Mouse (Mus musculus): Measurements from ENCODE around the gene Bmpr1a.

Gene Bmpr1a

DNA sequence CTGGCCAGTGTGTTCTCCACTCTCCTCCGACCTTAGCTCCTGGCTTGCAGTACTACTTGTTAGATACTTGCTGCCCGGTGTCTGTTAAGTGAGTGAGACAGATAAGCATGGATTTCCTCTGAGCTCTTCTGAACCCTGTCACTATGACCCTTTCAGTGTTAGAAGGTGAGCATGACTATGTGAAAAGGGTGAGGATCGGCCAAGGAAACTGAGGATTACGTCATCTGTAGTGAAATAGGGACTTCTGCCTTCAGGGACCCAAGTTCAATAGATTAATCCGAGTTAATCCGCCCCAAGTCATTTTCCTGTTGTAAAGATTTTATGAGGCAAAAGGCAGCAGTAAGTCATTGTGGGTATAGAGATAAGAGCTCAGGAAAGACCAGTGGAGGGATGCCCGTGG, 2.2 kb upstream of the Bmpr1a start:
- DNase-seq (ENCODE audit: low spot score) = no peak

DNA sequence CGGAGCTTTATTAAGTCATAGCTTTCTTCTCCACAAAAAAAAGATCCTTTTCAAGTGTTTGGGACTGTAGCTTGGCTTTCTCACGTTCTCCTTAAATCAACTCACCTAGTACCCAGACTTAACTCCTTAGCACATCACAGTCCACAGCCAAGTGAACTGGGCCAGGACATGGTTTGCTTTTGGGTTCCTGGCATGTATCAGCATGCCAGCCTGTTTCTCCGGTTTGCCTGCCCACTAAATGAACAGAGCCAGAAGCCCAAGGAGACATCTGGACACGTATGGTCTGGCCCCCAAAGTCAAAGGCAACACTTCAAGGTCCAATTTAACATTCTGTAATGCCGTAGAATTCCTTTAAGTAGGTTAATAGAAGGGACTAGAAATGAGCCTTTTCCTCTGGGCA, 1.2 kb upstream of the Bmpr1a start:
- no peak for DNase-seq (ENCODE audit: low spot score)

DNA sequence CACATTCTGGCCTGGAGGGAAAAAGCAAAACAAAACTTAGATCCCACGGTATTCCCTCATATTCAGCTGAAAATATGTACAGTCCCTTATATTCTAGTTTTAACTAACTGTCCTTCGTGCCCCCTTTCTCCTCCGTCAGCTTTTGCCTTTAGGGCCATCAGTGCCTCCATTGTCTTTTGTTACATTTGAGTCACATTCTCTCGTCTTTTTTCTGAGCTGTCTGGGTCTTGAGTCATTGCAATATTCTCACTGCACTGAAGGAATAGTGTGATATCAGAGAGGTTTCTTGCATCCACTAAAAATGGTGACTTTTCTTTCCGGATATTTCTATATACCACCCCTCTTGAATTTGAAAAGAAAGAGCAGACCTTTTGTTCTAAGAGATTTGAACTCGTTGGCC, 618 bp upstream of the Bmpr1a start:
- no peak for DNase-seq (ENCODE audit: low spot score)

DNA sequence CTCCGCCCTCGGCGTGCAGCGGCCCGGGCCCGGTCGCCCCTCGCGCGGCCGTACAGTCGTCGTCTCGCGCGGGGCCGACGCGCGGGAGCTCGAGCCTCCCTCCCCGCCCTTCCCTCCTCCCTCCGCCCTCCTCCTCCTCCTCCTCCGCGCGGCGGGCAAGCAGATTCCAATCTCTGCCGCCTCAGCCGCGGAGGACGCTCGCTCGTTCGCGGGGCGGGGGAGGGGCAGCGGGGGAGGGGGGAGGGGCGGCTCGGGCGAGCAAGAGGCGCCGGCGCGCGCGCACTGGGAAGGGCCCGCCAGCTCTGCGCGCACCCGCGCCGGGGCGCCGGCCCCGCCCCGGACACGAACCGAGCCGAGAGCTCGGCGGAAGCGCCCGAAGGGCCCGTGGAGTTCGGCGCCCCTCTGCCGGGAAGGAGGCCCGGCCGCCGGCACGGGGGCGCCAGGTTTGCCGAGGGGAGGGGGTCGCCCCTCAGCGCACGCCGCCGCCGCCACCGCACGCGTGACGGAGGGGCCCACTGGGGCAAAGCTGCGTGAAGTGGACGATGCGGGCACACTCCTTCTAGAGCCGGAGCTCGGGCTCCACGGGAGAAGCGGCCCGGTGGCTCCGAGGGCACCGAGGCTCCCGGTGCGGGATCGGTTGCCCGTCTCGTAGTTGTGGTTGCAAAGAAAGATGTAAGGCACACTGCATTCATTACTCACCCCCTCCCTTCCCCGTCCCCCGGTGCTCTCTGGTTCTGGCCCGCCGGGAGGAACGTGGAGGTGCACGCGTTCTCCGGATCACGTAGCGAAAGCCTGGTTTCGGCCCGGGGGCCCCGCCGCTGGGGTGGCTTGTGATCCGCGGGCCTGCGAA, 441 bp downstream of the Bmpr1a start:
- DNase-seq (ENCODE audit: low spot score) = peak; percentile 79

DNA sequence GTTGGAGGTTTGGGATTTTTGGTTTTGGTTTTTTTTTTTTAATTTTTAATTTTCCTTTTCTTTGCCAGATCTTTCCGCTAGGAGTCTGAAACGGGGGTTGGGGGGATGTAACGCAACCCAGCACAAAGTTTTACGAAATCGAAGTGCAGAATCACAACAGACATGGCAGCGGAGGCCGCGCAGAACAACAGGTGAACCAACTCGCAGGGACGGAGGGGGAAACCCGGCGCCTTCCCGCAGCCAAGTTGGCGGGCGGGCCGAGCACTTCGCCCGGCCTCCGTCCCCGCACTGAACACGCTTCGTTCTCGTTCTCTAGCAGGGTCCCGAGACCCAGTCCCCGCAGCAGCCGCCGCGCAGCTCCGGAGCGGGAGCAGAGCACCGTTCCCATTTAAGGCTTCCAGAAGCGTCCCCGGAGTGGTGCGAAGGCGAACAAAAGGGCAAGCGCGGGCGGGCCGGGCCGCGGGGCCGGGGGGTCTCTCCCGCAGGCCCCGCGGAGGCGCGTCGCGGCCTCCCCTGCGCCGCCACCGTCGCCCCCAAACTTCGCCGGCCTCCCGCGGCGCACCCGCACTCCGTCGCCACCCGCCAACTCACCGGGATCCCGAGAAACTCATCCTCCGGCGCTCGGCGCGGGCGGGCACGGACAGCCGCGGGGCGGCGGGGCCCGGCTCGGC, 1.2 kb downstream of the Bmpr1a start:
- DNase-seq (ENCODE audit: low spot score) = peak; percentile 43

DNA sequence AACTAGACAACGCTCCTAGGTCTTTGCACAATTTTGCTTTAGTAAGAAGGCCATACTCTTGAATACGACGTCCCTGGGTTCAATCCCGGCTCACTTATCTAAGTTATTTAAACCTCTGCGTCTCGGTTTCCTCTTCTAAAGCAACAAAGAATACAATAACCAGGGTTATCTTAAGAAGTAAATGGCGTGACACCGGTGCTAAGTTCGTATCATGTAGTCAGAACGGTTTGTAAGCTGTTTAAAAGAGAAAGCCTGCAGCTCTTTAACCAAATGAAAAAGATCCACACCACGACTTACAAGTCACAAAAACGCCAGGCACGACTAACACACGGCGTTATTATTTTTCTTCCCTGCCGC, 1.7 kb downstream of the Bmpr1a start:
- no peak for DNase-seq (ENCODE audit: low spot score)

DNA sequence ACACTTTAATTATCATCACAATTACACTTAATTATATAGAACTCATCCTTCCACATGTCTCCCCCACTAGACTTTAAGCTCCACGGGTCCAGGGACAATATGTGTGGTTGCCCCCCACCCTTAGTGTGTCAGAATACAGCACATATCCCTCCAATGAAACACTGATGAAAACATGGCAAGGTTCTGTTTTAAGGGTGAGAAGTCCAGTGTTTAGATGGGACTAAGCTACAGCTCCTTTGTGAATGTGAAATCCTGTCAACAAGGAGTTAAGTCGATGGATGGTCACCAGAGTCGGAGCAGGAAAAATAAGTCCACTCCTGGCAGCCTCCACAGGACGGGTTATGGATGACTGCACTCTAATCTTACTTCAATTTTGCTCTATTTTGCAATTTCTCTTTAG, 2.8 kb downstream of the Bmpr1a start:
- no peak for DNase-seq (ENCODE audit: low spot score)

DNA sequence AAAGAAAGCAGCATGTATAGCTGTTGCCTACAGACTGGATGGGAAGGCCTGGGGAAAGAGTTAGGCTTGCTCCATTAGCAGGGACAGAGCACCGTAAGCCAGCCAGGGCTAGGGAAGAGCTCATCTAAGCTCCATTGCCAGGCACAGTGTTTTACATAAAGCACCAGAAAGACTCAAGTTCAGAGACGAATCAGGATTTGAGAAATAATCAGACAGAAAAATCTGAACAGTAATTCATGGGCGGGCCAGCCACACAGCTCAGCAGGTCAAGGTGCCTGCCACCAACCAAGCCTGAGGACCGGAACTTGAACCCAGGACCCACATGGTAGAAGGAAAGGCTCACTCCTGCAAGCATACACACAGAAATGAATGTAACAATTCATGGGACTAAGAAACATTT, 3.5 kb downstream of the Bmpr1a start:
- no peak for DNase-seq (ENCODE audit: low spot score)

DNA sequence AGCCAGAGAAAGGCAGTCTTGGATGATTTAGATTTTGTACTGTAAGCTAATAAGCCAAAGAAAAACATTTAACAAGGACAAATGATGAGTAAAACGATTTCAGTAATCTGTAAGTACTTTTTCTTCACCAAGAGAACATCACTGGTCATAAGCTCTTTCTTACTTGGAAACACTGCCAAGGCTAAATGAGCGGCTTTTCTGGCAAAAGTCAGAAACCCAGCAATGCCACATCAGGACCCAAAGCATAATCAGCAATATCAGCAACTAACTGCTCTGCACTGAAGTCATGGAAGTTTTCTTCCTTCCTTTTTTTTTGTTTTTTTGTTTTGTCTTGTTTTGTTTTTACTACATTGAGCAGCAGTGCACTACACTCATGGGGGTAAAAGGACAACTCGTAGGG, 5.8 kb downstream of the Bmpr1a start:
- DNase-seq (ENCODE audit: low spot score) = no peak

DNA sequence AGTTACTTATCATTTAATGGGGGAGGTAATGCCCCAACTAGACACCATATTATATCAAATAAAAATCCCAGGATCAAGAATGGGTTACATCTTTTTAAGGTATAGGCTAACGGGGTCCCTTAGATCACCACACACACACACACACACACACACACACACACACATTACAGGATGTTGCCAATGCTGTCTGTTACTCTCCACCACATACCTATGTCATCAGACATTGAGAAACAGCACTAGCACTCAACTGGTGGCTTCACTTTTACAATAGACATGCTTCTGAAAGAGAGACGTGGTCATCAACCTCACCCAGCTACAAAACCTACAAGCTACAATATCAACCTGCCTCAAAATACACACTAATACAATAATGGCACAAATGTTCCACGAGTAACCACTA, 9.5 kb downstream of the Bmpr1a start:
- DNase-seq (ENCODE audit: low spot score) = no peak

DNA sequence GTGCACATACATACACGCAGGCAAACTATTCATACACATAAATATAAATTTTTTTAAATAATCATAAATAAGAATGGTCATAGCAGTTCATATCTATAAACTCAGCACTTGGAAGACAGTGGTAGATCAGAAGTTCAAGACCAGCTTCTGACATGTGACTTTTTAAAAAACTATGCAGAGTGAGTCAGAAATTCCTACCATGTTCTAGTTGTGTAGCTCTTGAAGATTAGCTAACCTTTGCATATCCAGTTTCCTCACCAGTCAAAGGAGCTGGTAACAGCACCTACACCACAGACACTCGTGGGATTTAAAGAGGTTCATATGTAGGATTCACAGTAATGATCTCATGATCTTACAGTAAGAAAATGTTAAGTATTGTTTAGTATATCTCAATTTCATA, 10.5 kb downstream of the Bmpr1a start:
- DNase-seq (ENCODE audit: low spot score) = no peak

DNA sequence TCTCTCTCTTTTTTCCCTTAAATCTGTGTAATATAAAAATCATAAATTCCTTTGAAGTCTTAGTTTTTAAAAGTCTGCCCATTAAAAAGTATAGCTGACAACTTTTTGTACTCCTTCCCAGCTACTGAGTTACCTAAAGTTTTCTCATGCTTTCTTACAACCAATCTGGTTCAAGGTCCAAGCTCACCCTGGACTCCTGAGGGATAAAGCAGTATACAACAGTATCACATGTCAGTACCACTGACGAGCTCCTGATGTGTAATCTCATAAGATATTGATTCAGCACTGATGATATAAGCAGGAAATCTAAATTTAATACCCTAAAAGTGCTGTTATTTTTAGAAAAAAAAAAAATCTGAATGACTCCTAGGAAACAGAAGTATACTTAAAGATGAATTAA, 12.2 kb downstream of the Bmpr1a start:
- no peak for DNase-seq (ENCODE audit: low spot score)

DNA sequence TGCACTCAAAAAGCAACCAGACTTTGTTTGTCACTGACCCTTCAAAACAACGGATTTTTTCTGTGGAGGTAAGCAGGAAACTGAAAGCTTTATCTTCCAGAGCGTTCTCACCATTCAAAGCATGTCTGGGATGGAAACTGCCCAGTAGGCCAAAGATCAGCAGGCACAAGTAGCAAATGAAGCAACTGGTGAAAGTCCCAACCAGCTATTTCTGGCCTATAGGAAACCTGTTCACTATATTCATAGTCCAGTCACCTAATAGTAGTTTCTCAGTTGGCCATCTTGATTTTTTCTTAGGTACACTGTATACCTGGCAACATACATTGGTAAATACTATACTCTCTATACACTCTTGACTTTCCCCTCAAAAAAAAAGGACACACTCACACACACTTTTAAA, 13.2 kb downstream of the Bmpr1a start:
- no peak for DNase-seq (ENCODE audit: low spot score)

DNA sequence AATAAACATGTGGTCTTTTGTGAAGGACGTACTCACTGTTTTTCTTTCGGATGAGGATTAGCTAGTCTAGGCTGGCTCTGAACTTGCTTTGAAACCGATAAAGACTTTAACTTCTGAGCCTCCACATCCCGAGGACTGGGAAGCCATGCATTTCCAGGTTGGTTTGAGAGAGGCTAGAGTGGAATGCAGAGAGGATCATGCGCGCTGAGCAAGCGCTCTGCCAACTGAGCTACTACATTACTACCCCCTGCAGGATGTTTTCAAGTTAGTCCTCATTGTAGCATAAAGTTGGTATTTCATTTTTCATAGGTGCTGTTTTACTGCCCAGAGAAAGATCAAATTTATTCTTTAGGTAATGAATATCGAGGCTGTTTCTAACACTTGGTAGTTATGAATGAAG, 17.0 kb downstream of the Bmpr1a start:
- DNase-seq (ENCODE audit: low spot score) = no peak

DNA sequence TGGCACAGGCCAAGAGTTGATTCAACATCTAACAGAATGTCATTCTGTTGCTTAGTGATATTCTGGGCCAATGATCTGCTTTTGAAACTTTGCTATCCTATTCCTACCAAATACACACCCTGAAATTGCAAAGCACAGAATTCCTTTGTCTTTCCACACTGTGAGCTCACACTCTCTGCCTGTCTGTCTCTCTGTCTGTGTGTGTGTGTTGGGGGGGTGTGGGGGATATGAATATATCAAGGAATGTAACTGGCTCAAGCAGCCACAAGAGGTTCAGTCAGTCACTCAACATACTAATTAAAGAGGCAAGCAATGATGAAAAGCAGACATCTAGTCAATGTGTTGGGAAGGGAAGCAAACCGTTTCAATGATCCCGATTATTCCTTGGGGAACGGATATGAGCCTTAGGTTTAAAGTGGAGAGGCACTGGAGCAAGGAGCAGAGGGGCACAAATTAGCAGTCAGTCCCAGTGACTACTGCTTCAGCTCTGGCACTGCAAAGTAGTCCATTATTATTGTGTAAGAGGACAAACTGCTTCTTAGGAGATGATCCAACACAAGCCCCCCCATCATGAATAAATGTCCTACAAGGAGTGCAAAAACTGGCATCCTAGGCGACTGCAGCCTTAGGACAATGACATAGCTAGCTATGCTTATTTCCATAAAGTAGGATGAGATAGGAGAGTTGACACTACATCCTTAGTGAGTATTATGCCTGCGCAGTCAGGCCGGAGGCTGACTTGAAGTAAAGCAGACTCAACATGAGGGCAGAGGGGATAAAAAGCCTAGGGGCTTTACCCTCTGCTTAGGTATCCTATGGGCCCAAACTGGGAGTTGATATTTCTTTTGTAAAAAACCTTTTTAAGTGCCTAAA, 19.4 kb downstream of the Bmpr1a start:
- DNase-seq (ENCODE audit: low spot score) = no peak

DNA sequence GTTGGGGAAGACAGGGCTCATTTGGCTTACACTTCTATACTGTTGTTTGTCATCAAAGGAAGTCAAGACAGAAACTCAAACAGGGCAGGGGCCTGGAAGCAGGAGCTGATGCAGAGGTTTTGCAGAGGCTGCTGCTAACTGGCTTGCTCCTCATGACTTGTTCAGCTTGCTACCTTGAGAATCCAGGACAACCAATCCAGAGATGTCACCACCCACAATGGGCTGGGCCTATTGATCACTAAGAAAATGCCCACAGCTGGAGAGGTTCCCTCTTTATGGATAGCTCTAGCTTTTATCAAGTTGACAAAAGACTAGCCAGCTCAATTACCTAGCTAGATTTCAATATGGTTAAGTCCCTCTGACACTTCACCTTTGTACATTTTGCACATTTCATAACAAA, 31.6 kb downstream of the Bmpr1a start:
- no peak for DNase-seq (ENCODE audit: low spot score)

DNA sequence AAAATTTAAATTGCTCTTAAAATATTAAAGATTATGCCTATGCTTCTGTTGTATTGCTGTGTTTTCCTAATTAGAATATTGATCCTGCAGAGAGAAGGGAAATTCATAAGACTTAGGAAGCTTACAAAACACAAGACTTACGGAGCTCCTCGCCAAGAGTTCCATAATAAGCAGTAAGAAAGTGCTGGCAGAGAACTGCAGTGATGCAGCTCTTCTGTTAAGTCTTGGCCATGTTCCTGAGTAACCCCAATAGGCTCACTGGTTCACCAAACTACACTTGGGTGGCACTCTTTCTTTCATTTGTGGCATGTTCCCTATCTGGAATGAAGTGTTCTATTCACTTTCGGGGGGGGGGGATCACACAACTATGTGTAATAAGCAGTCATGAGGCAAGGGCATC, 36.9 kb downstream of the Bmpr1a start:
- DNase-seq (ENCODE audit: low spot score) = no peak

DNA sequence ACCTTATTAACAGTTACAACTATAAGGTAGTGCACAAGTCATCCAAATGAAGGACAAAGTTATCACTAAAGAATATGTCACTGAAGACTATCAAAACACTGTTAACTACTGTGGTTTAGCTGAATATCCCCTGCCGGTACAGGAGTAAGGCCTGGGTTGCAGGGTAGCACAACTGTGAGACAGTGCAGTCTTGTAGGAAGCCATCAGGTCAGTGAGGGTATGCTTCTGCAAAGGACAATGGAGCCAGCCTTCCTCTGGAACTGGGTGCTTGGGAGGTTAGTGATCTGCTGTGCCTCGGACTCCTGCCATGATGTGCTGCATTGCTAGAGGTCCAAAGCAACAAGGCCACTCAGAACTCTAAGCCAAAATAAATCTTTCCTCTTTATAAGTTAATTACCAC, 43.8 kb downstream of the Bmpr1a start:
- DNase-seq (ENCODE audit: low spot score) = no peak

DNA sequence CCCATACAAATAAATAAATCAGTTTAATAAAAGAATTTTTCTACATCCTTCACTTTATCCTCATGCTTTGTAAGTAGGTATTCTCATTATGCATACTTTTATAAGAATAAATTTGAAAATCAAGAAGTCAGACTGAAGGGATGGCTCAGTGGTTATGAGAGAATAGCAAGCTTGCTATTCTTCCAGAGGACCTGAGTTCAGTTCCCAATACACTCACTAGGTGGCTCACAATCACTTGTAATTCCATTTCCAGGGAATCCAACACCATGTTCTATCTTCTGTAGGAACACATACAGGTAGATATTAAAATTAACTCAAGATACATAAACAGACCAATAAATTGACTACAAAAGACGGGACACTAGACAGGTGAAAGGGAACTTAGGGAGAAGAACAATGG, 44.3 kb downstream of the Bmpr1a start:
- no peak for DNase-seq (ENCODE audit: low spot score)

DNA sequence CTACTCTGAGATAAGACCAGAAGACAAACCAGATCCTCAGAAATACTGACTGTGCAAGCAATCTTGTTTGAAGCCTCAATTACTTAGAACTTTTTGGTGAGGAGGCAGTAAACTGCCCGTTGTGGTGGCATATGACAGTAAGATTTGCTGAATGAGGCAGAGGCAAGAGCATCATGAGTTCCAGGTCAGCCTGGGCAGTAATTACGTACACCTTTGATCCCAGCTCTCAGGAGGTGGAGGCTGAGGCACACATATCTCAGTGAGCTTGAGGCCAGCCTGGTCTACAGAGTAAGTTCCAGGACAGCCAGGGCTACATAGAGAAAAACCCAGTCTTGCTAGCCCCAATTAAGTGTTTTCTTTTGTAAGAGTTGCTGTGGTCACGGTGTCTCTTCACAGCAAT, 48.9 kb downstream of the Bmpr1a start:
- no peak for DNase-seq (ENCODE audit: low spot score)

DNA sequence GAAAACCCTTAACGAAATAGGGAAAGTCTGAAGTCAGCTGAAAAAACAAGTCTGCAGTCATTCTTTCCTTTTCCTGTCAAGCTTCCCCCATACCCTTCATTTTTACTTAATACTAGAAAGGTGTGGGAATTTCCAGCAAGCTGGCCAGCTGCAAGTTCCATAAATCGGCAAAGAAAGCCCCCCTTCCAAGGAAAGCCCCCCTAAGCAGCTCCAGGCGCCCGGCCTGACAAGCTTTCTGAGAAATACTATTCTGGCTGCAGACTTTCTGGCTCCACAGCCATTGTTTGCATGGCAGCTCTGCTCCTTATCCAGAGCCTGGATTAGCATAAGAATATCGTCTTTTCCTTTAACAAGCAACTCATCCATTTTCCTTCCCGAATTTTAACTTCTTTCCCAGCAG, 49.5 kb downstream of the Bmpr1a start:
- DNase-seq (ENCODE audit: low spot score) = no peak

DNA sequence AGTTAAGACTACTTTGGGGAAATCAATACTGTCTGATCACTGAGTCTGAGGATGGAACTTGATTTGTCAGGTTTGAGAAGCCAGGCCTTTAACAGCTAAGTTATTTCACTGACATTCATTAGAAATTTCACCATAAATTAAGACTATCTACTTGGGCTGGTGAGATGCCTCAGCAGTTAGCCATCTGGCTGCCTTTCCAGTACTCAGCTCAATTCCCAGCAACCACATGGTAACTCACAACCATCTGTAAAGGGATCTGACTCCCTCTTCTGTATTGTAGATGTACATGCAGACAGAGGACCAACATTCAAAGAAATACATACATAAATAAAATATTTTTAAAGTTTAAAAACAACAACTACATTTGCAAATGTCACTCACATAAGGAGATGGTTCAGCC, 51.3 kb downstream of the Bmpr1a start:
- DNase-seq (ENCODE audit: low spot score) = no peak

DNA sequence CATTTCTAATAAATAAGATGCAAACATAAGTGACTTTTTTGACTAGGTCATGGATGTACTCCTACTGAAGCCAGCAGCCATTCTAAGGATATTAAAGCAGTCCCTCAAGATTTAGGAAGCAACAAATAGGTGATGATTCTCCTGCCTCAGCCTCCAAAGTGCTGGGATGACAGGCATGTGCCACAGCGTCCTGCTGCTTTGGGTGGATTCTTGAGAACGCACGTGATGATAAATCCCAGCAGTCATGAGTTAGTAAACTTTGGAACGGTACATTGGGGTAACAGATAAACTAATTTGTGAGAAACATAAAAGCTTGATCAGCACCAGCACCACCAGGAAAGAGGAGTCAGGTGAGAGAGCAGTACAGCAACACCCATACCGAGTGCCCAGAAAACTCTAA, 52.7 kb downstream of the Bmpr1a start:
- DNase-seq (ENCODE audit: low spot score) = no peak
